16 mouse cellular contexts compared by ENCODE assay signal in genomic region chr7:110998887-110999827, GRCm38 (mm10). TPM values are rescaled to one million over a fixed set of nuclear protein-coding genes. Genes with fewer than 3 reads are reported as not detected.
DNase-seq lines count a peak whose midpoint lies in the region; ATAC-seq lines count a peak whose summit lies in the region.
"Had no signal": no experiment of that assay in that cellular context is flagged by ENCODE, and none has a peak within 500 bp of the region (broad histone marks: within the 10 kb centered on the region; RNA-seq: fewer than 3 reads in every experiment).

No protein-coding gene starts in this region.

- H3K4me2 ChIP-seq in intestine, embryonic 15.5 days (replicated peaks): no peak overlapping the region
- peak overlapping the region; percentile 15; the same call in 1 of the 2 replicates for H3K4me2 ChIP-seq in liver, embryonic 16.5 days (ENCODE audit: low read depth, low read length)
- no peak overlapping the region for H3K4me2 ChIP-seq in kidney, embryonic 14.5 days (replicated peaks; ENCODE audit: low read depth, low read length)
- H3K4me2 ChIP-seq: embryonic facial prominence, embryonic 13.5 days; midbrain, embryonic 15.5 days had no signal

- H3K27ac ChIP-seq in heart, embryonic 10.5 days: peak overlapping the region; percentile 13; the same call in 1 of the 2 replicates
- no peak overlapping the region for H3K27ac ChIP-seq in intestine, embryonic 15.5 days
- H3K27ac ChIP-seq in liver, embryonic 16.5 days (ENCODE audit: low read length): peak overlapping the region; percentile 75
- H3K27ac ChIP-seq in kidney, embryonic 14.5 days (ENCODE audit: low read depth, low read length): no peak overlapping the region
- H3K27ac ChIP-seq: embryonic facial prominence, embryonic 13.5 days; forebrain, embryonic 10.5 days; midbrain, embryonic 15.5 days had no signal

- no peaks in the 10 kb centered on the region for H3K9me3 ChIP-seq in heart, embryonic 10.5 days
- no peaks in the 10 kb centered on the region for H3K9me3 ChIP-seq in intestine, embryonic 15.5 days
- H3K9me3 ChIP-seq in liver, embryonic 16.5 days (replicated peaks; ENCODE audit: control insufficient read depth, low read length): no peaks in the 10 kb centered on the region
- no peaks in the 10 kb centered on the region for H3K9me3 ChIP-seq in kidney, embryonic 14.5 days (ENCODE audit: control insufficient read depth, low read length)
- H3K9me3 ChIP-seq: embryonic facial prominence, embryonic 13.5 days; forebrain, embryonic 10.5 days; midbrain, embryonic 15.5 days had no signal

- H3K36me3 ChIP-seq in heart, embryonic 10.5 days: no peaks in the 10 kb centered on the region
- no peaks in the 10 kb centered on the region for H3K36me3 ChIP-seq in intestine, embryonic 15.5 days
- no peaks in the 10 kb centered on the region for H3K36me3 ChIP-seq in liver, embryonic 16.5 days (ENCODE audit: control insufficient read depth, insufficient read depth)
- H3K36me3 ChIP-seq in kidney, embryonic 14.5 days (ENCODE audit: control insufficient read depth, insufficient read depth, low read length): no peaks in the 10 kb centered on the region
- H3K36me3 ChIP-seq: embryonic facial prominence, embryonic 13.5 days; forebrain, embryonic 10.5 days; midbrain, embryonic 15.5 days had no signal

- intact Hi-C loops in heart, postnatal 36 days (cut with DNase I): no loop called here

- no peaks in the 10 kb centered on the region for H3K27me3 ChIP-seq in heart, embryonic 10.5 days (ENCODE audit: insufficient read depth, poor library complexity, severe bottlenecking)
- H3K27me3 ChIP-seq in intestine, embryonic 15.5 days (replicated peaks): no peaks in the 10 kb centered on the region
- H3K27me3 ChIP-seq in liver, embryonic 16.5 days (ENCODE audit: control insufficient read depth, insufficient read depth, low read depth, low read length): no peaks in the 10 kb centered on the region
- no peaks in the 10 kb centered on the region for H3K27me3 ChIP-seq in kidney, embryonic 14.5 days (ENCODE audit: control insufficient read depth, insufficient read depth, low read length)
- H3K27me3 ChIP-seq: embryonic facial prominence, embryonic 13.5 days; midbrain, embryonic 15.5 days had no signal

- peaks cover 23% of the 10 kb centered on the region for H3K4me1 ChIP-seq in heart, embryonic 10.5 days
- 0 out of 2 replicates have a peak, but pooled peaks cover 9% of the 10 kb centered on the region for H3K4me1 ChIP-seq in intestine, embryonic 15.5 days (replicated peaks)
- peaks cover 35% of the 10 kb centered on the region for H3K4me1 ChIP-seq in liver, embryonic 16.5 days (ENCODE audit: control insufficient read depth, low read depth, low read length)
- H3K4me1 ChIP-seq in kidney, embryonic 14.5 days (ENCODE audit: control insufficient read depth, insufficient read depth, low read length): no peaks in the 10 kb centered on the region
- H3K4me1 ChIP-seq: embryonic facial prominence, embryonic 13.5 days; forebrain, embryonic 10.5 days; midbrain, embryonic 15.5 days had no signal

- no peak overlapping the region for H3K9ac ChIP-seq in intestine, embryonic 15.5 days
- H3K9ac ChIP-seq in liver, embryonic 16.5 days (ENCODE audit: low read depth, low read length): no peak overlapping the region
- H3K9ac ChIP-seq in kidney, embryonic 14.5 days (ENCODE audit: low read depth, low read length): no peak overlapping the region
- H3K9ac ChIP-seq: embryonic facial prominence, embryonic 13.5 days; midbrain, embryonic 15.5 days had no signal

- DNase-seq in heart, embryonic 10.5 days (ENCODE audit: low spot score): no peak
- DNase-seq in heart, postnatal 36 days: no peak
- peak; percentile 30 for DNase-seq in 416B (ENCODE audit: low read depth)
- no peak for DNase-seq in spleen, postnatal 10 days (ENCODE audit: low spot score in 2 of 2)
- DNase-seq in left cerebral cortex, adult 8-10 months (ENCODE audit: low spot score in 2 of 2): no peak
- DNase-seq: cerebellum, adult 2 months; kidney, postnatal 10 days; lung, postnatal 4 days; spleen, adult 18-20 months had no signal

- WGBS in heart, embryonic 10.5 days: 60% methylated on average over 15 of the region's 15 CpGs
- 63% methylated on average over 15 of the region's 15 CpGs for WGBS in intestine, embryonic 15.5 days
- WGBS in liver, embryonic 16.5 days (ENCODE audit: insufficient replicate concordance): 32% methylated on average over 15 of the region's 15 CpGs
- 79% methylated on average over 15 of the region's 15 CpGs for WGBS in kidney, embryonic 14.5 days

- no peak overlapping the region for H3K4me3 ChIP-seq in heart, embryonic 10.5 days
- no peak overlapping the region for H3K4me3 ChIP-seq in intestine, embryonic 15.5 days (replicated peaks)
- H3K4me3 ChIP-seq in liver, embryonic 16.5 days (ENCODE audit: low read depth, low read length): no peak overlapping the region
- H3K4me3 ChIP-seq in kidney, embryonic 14.5 days (ENCODE audit: low read length): no peak overlapping the region
- H3K4me3 ChIP-seq: embryonic facial prominence, embryonic 13.5 days; forebrain, embryonic 10.5 days; midbrain, embryonic 15.5 days had no signal

- peak; percentile 81 for ATAC-seq in intestine, embryonic 15.5 days
- peak; percentile 77 for ATAC-seq in liver, embryonic 16.5 days (ENCODE audit: low read depth)
- ATAC-seq in kidney, embryonic 14.5 days (ENCODE audit: low FRiP score, low TSS enrichment): no peak
- ATAC-seq: inflammation-experienced regulatory T-cells, adult 6 months; midbrain, embryonic 15.5 days had no signal

RNA-seq across cellular contexts. Expression of gene Mrvi1, which starts 16.9 kb away (rescaled TPM):
- polyA plus RNA-seq in heart, embryonic 10.5 days (2016; fragmentation: Nextera tagmentation; extraction: Ambion mirVana): 5.1 and 6.5 TPM in 2 replicates
- 10 to 100 TPM; 13.4 to 15.8 TPM for total RNA-seq in heart, postnatal 36 days (2021)
- 15.0 and 16.9 TPM in 2 replicates for polyA plus RNA-seq in intestine, embryonic 15.5 days (2015; fragmentation: Nextera tagmentation; extraction: Ambion mirVana)
- 4.3 and 4.4 TPM in 2 replicates for polyA plus RNA-seq in liver, embryonic 16.5 days (2015; fragmentation: Nextera tagmentation; extraction: Ambion mirVana)
- 8.0 and 15.1 TPM in 2 replicates for polyA plus RNA-seq in kidney, embryonic 14.5 days (2014; fragmentation: Nextera tagmentation; extraction: Ambion mirVana)
- 1 to 10 TPM; 2.1 to 3.6 (median 3.3) TPM for total RNA-seq in left cerebral cortex, adult 8-10 months (2022)

RNA-seq across cellular contexts. Expression of gene Ctr9, which starts 29.6 kb away (rescaled TPM):
- 52.3 and 63.1 TPM in 2 replicates for polyA plus RNA-seq in heart, embryonic 10.5 days (2016; fragmentation: Nextera tagmentation; extraction: Ambion mirVana)
- total RNA-seq in heart, postnatal 36 days (2021): 10 to 100 TPM; 17.1 to 18.9 TPM
- 51.3 and 54.6 TPM in 2 replicates for polyA plus RNA-seq in intestine, embryonic 15.5 days (2015; fragmentation: Nextera tagmentation; extraction: Ambion mirVana)
- polyA plus RNA-seq in liver, embryonic 16.5 days (2015; fragmentation: Nextera tagmentation; extraction: Ambion mirVana): 22.9 and 24.7 TPM in 2 replicates
- polyA plus RNA-seq in kidney, embryonic 14.5 days (2014; fragmentation: Nextera tagmentation; extraction: Ambion mirVana): 37.9 and 75.7 TPM in 2 replicates
- total RNA-seq in left cerebral cortex, adult 8-10 months (2022): 10 to 100 TPM; 38.2 to 40.9 (median 39.2) TPM

Comparison
In these comparisons a context has a peak if more than half of its experiments do, and no peak if none do; other contexts are left out.
1. H3K27ac ChIP-seq: peak in heart, embryonic 10.5 days (single experiment) and liver, embryonic 16.5 days (single experiment); none in intestine, embryonic 15.5 days (single experiment) and kidney, embryonic 14.5 days (single experiment).